Mouse (Mus musculus): ENCODE measurements around the gene Sult4a1.

The Sult4a1 gene

DNA sequence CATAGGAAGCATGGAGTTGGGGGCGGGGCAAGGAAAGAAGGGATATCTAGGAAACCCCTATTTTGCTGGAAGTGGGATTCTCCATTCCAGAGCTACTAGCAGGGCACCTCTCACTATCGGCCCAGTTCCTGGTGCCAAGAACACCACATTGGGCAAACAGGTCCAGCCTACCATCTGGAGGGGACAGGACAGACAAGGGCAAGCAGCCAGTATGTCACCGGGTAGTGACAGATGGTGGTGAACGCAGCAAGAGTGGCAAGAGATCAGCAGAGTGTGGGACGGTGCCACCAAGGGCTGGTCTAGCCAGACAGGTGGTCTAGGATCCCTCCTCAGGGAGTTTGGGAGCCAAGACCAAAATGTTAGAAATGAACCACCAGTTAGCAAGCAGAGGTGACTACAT, 68.5 kb downstream of the Sult4a1 start:
- DNase-seq (ENCODE audit: low spot score in 2 of 2): no peak

Data from right cerebral cortex, postnatal 10 days (tissue).